Mouse (Mus musculus) heart, embryonic 11.5 days (tissue): ENCODE measurements around the gene Ttll5. TPM values are rescaled to one million over a fixed set of nuclear protein-coding genes. Genes with fewer than 3 reads are reported as not detected.
A peak's percentile ranks its signal among the peaks of the same experiment; 100 is the strongest.

Experiments
- ATAC-seq: fragments of 200-750 bp; cut with Nextera tagmentation; replicated peaks from 2 replicates; pipeline ENCODE4 v1.8.0; 2017; ENCODE audit warnings: moderate library complexity; ENCODE audit not compliant: insufficient number of reproducible peaks, low FRiP score, low TSS enrichment
- H3K27ac ChIP-seq: fragments of 300-500 bp; sonication (generic); 2 replicates; pipeline ENCODE4 v1.5.1; 2014; ENCODE audit warnings: mild to moderate bottlenecking, low read depth, low read length
- H3K27me3 ChIP-seq: fragments of 300-500 bp; sonication (generic); 2 replicates; pipeline ENCODE4 v1.6.1; 2014; ENCODE audit warnings: mild to moderate bottlenecking, low read length, mixed read lengths; ENCODE audit not compliant: control insufficient read depth, insufficient read depth
- H3K36me3 ChIP-seq: fragments of 300-500 bp; sonication (generic); 2 replicates; pipeline ENCODE4 v1.6.1; 2014; ENCODE audit warnings: mild to moderate bottlenecking, low read length, moderate library complexity, mixed read lengths; ENCODE audit not compliant: control insufficient read depth, insufficient read depth
- H3K4me1 ChIP-seq: fragments of 300-500 bp; sonication (generic); 2 replicates; pipeline ENCODE4 v1.6.1; 2014; ENCODE audit warnings: low read length; ENCODE audit not compliant: control insufficient read depth, insufficient read depth
- H3K4me2 ChIP-seq: fragments of 300-500 bp; sonication (generic); 2 replicates; pipeline ENCODE4 v1.6.1; 2014; ENCODE audit warnings: mild to moderate bottlenecking, moderate library complexity
- H3K4me3 ChIP-seq: fragments of 300-500 bp; sonication (generic); 2 replicates; pipeline ENCODE4 v1.5.1; 2014; ENCODE audit warnings: low read depth, low read length
- H3K9ac ChIP-seq: fragments of 300-500 bp; sonication (generic); 2 replicates; pipeline ENCODE4 v1.6.1; 2014; ENCODE audit warnings: mild to moderate bottlenecking, low read depth, low read length, moderate library complexity
- H3K9me3 ChIP-seq: fragments of 300-500 bp; sonication (generic); replicated peaks from 2 replicates; pipeline ENCODE4 v1.6.1; 2016; ENCODE audit warnings: low read length; ENCODE audit not compliant: control insufficient read depth
- WGBS: fragments of 180-500 bp; shearing (Covaris S2); extraction: QIAGEN DNeasy Blood & Tissue Kit; methylation state at CpG from one replicate; pipeline ENCODE4 v1.1.7; 2014; ENCODE audit not compliant: insufficient replicate concordance; 5-methylcytosine and 5-hydroxymethylcytosine counted together
- polyA plus RNA-seq: library from polyadenylated mRNA; unstranded; fragments of >200 nt; fragmentation: Nextera tagmentation; extraction: Ambion mirVana; gene quantifications from 2 replicates; pipeline ENCODE4 v1.2.1, GENCODE M21; 2014

The Ttll5 gene
- polyA plus RNA-seq, 1 experiment from 2014 or later = 16.2 TPM

- Histone ChIP-seq H3K27ac (peak overlapping the region; percentile 50; the same call in 1 of the 2 replicates), H3K4me3 (no peak overlapping the region), H3K4me1 (peaks cover 9% of the 10 kb centered on the region), H3K9me3 (no peaks in the 10 kb centered on the region), H3K27me3 (no peaks in the 10 kb centered on the region), H3K9ac (no peak overlapping the region), H3K4me2 (no peak overlapping the region), H3K36me3 (0 out of 2 replicates have a peak, but pooled peaks cover 2% of the 10 kb centered on the region)
- no peak for ATAC-seq
- WGBS = 84% methylated on average over 13 of the region's 13 CpGs
These were observed 88.4 kb downstream of the Ttll5 start for GRCm38 (mm10) chr12:85912712-85913504.

- peaks cover 8% of the 10 kb centered on the region; the same call in 1 of the 2 replicates for H3K4me1 ChIP-seq
- H3K9ac ChIP-seq = no peak overlapping the region
- no peak overlapping the region for H3K27ac ChIP-seq
- no peaks in the 10 kb centered on the region for H3K9me3 ChIP-seq
- ATAC-seq = no peak
- 33% methylated on average over 4 of the region's 4 CpGs for WGBS
- no peaks in the 10 kb centered on the region for H3K27me3 ChIP-seq
- no peak overlapping the region for H3K4me2 ChIP-seq
- H3K4me3 ChIP-seq = no peak overlapping the region
- peaks cover under 1% of the 10 kb centered on the region; the same call in 1 of the 2 replicates for H3K36me3 ChIP-seq
These were observed 102.4 kb downstream of the Ttll5 start for GRCm38 (mm10) chr12:85926897-85927296.

- H3K4me3 ChIP-seq = no peak overlapping the region
- H3K36me3 ChIP-seq = peaks cover 12% of the 10 kb centered on the region
- H3K27ac ChIP-seq = no peak overlapping the region
- peaks cover 8% of the 10 kb centered on the region; the same call in 1 of the 2 replicates for H3K4me1 ChIP-seq
- H3K9me3 ChIP-seq = peaks cover 2% of the 10 kb centered on the region
- no peak overlapping the region for H3K9ac ChIP-seq
- no peak for ATAC-seq
- H3K27me3 ChIP-seq = no peaks in the 10 kb centered on the region
- WGBS = 84% methylated on average over 10 of the region's 10 CpGs
- H3K4me2 ChIP-seq = no peak overlapping the region
These were observed 104.1 kb downstream of the Ttll5 start for GRCm38 (mm10) chr12:85928513-85928912.

GRCm38 (mm10) chr12:85929711-85930110 lies 105.3 kb downstream of the Ttll5 start:
- H3K27ac ChIP-seq = peak overlapping the region; percentile 41; the same call in 1 of the 2 replicates
- no peaks in the 10 kb centered on the region for H3K27me3 ChIP-seq
- peaks cover 8% of the 10 kb centered on the region; the same call in 1 of the 2 replicates for H3K4me1 ChIP-seq
- peaks cover 19% of the 10 kb centered on the region for H3K36me3 ChIP-seq
- peaks cover 4% of the 10 kb centered on the region for H3K9me3 ChIP-seq
- WGBS = 54% methylated on average over 4 of the region's 4 CpGs
- H3K4me3 ChIP-seq = no peak overlapping the region
- no peak for ATAC-seq
- H3K4me2 ChIP-seq = no peak overlapping the region
- no peak overlapping the region for H3K9ac ChIP-seq

GRCm38 (mm10) chr12:85930713-85931112 lies 106.3 kb downstream of the Ttll5 start:
- Histone ChIP-seq H3K9me3 (peaks cover 4% of the 10 kb centered on the region), H3K27me3 (no peaks in the 10 kb centered on the region), H3K4me2 (no peak overlapping the region), H3K4me1 (peaks cover 8% of the 10 kb centered on the region; the same call in 1 of the 2 replicates), H3K9ac (no peak overlapping the region), H3K4me3 (no peak overlapping the region), H3K36me3 (peaks cover 19% of the 10 kb centered on the region), H3K27ac (no peak overlapping the region)
- WGBS = 78% methylated on average over 3 of the region's 3 CpGs
- ATAC-seq = no peak

GRCm38 (mm10) chr12:85933241-85933640 lies 108.8 kb downstream of the Ttll5 start:
- Histone ChIP-seq H3K9ac (no peak overlapping the region), H3K4me1 (peaks cover 6% of the 10 kb centered on the region; the same call in 1 of the 2 replicates), H3K9me3 (peaks cover 4% of the 10 kb centered on the region), H3K4me2 (no peak overlapping the region), H3K27me3 (no peaks in the 10 kb centered on the region), H3K36me3 (peaks cover 19% of the 10 kb centered on the region), H3K27ac (no peak overlapping the region), H3K4me3 (no peak overlapping the region)
- 83% methylated on average over 10 of the region's 10 CpGs for WGBS
- no peak for ATAC-seq

- H3K9me3 ChIP-seq = peaks cover 4% of the 10 kb centered on the region
- no peaks in the 10 kb centered on the region for H3K4me1 ChIP-seq
- peaks cover 19% of the 10 kb centered on the region for H3K36me3 ChIP-seq
- no peak overlapping the region for H3K9ac ChIP-seq
- H3K4me2 ChIP-seq = no peak overlapping the region
- no peak overlapping the region for H3K27ac ChIP-seq
- no peaks in the 10 kb centered on the region for H3K27me3 ChIP-seq
- ATAC-seq = no peak
- WGBS = 88% methylated on average over 5 of the region's 5 CpGs
- no peak overlapping the region for H3K4me3 ChIP-seq
These were observed 112.9 kb downstream of the Ttll5 start for GRCm38 (mm10) chr12:85937384-85937783.

- ATAC-seq = 0 out of 2 replicates have a peak, but pooled peaks have one; percentile 22
These were observed 119.0 kb downstream of the Ttll5 start for GRCm38 (mm10) chr12:85943456-85943855.

More at GRCm38 (mm10) chr12:85943456-85943855, 119.0 kb downstream of the Ttll5 start:
- Histone ChIP-seq H3K9me3 (no peaks in the 10 kb centered on the region), H3K4me3 (no peak overlapping the region), H3K9ac (no peak overlapping the region), H3K36me3 (0 out of 2 replicates have a peak, but pooled peaks cover 3% of the 10 kb centered on the region), H3K27ac (0 out of 2 replicates have a peak overlapping the region, but pooled peaks have one; percentile 1), H3K27me3 (no peaks in the 10 kb centered on the region), H3K4me1 (peaks cover 9% of the 10 kb centered on the region; the same call in 1 of the 2 replicates), H3K4me2 (0 out of 2 replicates have a peak overlapping the region, but pooled peaks have one; percentile 16)
- 23% methylated on average over 10 of the region's 10 CpGs for WGBS
